Mouse (Mus musculus) lung, postnatal 0 days (tissue): ENCODE measurements at regions not wholly inside any gene's neighbourhood (a gene's known extent, or its start where the extent isn't known, plus 50 kb on each side); places are given as distances from the start of the nearest gene placed in this dataset.

Source experiments
- ATAC-seq: fragments of 200-750 bp; cut with Nextera tagmentation; 2 replicates; pipeline ENCODE4 v1.8.0; 2017; ENCODE audit warnings: moderate library complexity
- DNase-seq: peaks from one replicate; pipeline ENCODE4 v3.0.0-alpha.2; 2016; ENCODE audit warnings: low spot score
- H3K27ac ChIP-seq: fragments of 300-500 bp; sonication (generic); 2 replicates; pipeline ENCODE4 v1.5.1; 2014; ENCODE audit warnings: antibody characterized with exemption, mild to moderate bottlenecking, low read length, mixed read lengths
- H3K27me3 ChIP-seq: fragments of 300-500 bp; sonication (generic); replicated peaks from 2 replicates; pipeline ENCODE4 v1.6.1; 2014; ENCODE audit warnings: low read length, mixed read lengths; ENCODE audit not compliant: insufficient read depth
- H3K36me3 ChIP-seq: fragments of 300-500 bp; sonication (generic); 2 replicates; pipeline ENCODE4 v1.6.1; 2014; ENCODE audit warnings: low read length, mixed read lengths; ENCODE audit not compliant: insufficient read depth
- H3K4me1 ChIP-seq: fragments of 300-500 bp; sonication (generic); 2 replicates; pipeline ENCODE4 v1.6.1; 2014; ENCODE audit warnings: antibody characterized with exemption, low read depth, low read length, mixed read lengths; ENCODE audit not compliant: insufficient read depth
- H3K4me2 ChIP-seq: fragments of 300-500 bp; sonication (generic); replicated peaks from 2 replicates; pipeline ENCODE4 v1.6.1; 2014; ENCODE audit warnings: low read depth, mild to moderate bottlenecking, low read length, moderate library complexity, mixed read lengths
- H3K4me3 ChIP-seq: fragments of 300-500 bp; sonication (generic); 2 replicates; pipeline ENCODE4 v1.5.1; 2014; ENCODE audit warnings: low read depth, low read length
- H3K9ac ChIP-seq: fragments of 300-500 bp; sonication (generic); replicated peaks from 2 replicates; pipeline ENCODE4 v1.6.1; 2014; ENCODE audit warnings: low read depth, mild to moderate bottlenecking
- H3K9me3 ChIP-seq: fragments of 300-500 bp; sonication (generic); 2 replicates; pipeline ENCODE4 v1.6.1; 2016; ENCODE audit warnings: low read length, mixed read lengths
- CTCF ChIP-seq: IDR thresholded peaks from 2 replicates; pipeline ENCODE4 v1.5.1; 2016; ENCODE audit warnings: antibody characterized with exemption, mild to moderate bottlenecking
- EP300 ChIP-seq: IDR thresholded peaks from 2 replicates; pipeline ENCODE4 v1.6.1; 2016; ENCODE audit warnings: antibody characterized with exemption, mild to moderate bottlenecking, control low read depth
- WGBS: fragments of 180-500 bp; shearing (Covaris S2); extraction: QIAGEN DNeasy Blood & Tissue Kit; methylation state at CpG from one replicate; pipeline ENCODE4 v1.1.7; 2014; 5-methylcytosine and 5-hydroxymethylcytosine counted together

DNA sequence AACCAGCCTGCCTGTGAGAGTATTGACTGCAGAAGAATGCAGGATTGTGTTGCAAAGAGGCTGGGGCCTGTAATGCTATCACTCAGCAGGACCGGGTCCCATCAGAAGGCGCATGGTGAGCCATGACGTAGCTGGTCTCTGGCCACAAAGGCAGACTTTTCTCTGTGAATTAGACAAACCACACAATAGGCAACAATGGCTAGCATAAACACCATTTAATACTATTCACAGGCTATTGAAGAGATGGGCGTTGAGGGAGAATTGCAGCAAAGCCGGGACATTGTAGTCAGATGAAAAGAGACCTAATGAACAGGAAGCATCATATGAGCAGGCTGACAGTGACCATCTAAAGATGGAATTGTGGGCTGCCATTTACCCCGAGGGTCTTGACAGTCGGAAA is 149.4 kb downstream of the Gm9376 start:
- H3K27ac ChIP-seq: no peak overlapping the region
- H3K27me3 ChIP-seq: peaks cover under 1% of the 10 kb centered on the region
- DNase-seq (no peak), ATAC-seq (no peak)
- no peak for TF ChIP-seq EP300
- no peak overlapping the region for H3K4me2 ChIP-seq
- no peaks in the 10 kb centered on the region for H3K36me3 ChIP-seq
- 52% methylated on average over 7 of the region's 7 CpGs for WGBS
- H3K9me3 ChIP-seq: peaks cover 6% of the 10 kb centered on the region; the same call in 1 of the 2 replicates
- H3K4me3 ChIP-seq: no peak overlapping the region
- H3K9ac ChIP-seq: no peak overlapping the region
- no peaks in the 10 kb centered on the region for H3K4me1 ChIP-seq

DNA sequence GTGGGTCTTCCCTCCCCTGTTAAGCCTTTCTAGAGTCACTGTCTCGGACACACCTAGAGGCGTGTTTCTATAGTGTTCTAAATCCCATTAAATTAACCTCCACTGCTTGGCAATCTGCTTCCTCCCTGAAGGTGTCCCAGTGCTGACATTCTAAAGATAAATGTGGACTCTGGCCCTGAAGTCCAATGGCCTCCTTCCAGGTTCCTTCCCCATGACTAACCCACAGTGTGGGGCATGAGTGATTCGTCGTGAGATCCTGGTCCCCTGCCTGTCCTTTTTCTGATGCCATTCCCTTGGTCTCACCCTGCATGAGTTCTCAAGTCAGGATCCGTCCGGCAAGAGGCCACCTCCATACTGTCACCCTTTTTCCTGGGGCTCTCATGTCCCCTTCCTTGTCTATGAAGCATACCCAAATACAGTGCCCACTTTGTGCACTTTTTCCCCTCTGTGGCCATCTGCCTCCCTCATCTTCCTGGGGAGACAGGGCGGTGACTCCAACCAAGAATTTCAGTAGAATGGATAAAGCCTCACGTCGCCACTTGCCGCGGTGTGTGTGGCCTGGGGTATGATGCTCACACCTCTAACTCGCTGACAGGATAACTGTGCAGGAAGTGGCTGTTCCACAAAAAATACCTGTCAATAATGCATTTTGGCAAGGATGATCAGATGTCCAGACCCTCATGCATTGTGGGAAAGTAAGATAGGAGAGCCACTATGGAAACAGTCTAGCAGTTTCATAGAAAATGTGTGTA is 152.9 kb downstream of the Gm9376 start:
- DNase-seq: no peak

DNA sequence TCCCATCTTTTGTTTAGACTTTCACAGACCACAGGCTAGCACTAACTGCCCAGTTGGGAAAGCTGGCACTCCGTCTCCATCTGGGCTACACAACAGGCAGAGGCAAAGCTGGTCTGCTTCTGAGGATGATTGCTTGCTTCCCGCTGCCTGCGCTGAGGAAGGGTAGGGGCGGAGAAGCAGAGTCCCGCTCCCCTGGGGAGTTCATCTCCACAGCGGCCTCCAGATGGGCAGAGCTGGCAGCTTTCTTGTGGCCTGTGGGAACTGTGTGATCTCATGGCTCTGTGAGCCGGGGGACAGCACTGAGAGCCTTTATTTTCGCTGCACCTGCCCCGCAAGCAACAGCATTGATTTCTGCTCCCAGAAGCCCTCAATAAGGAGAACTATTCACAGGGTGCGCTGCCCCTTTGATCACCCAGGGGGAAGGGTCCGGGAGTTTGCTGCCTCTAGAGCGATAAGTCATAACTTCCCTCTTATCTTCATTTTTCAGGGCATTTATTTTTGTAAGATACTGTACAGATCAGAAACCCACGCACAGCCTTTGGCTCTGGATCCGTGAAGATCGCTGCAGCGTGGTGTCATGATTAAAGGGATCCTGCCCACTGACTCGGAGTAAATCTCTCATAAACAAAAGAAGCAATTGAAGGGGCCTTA is 155.7 kb downstream of the Gm9376 start:
- DNase-seq (no peak), ATAC-seq (no peak)
- Histone ChIP-seq H3K27me3 (peaks cover 10% of the 10 kb centered on the region; the same call in 1 of the 2 replicates), H3K27ac (no peak overlapping the region), H3K4me3 (no peak overlapping the region), H3K9ac (no peak overlapping the region), H3K36me3 (no peaks in the 10 kb centered on the region), H3K4me1 (no peaks in the 10 kb centered on the region), H3K4me2 (no peak overlapping the region), H3K9me3 (peaks cover 6% of the 10 kb centered on the region; the same call in 1 of the 2 replicates)
- TF ChIP-seq CTCF (no peak), EP300 (no peak)
- WGBS: 12% methylated on average over 17 of the region's 17 CpGs

More for the DNA sequence above, 152.9 kb downstream of the Gm9376 start:
- Histone ChIP-seq H3K4me1 (no peaks in the 10 kb centered on the region), H3K4me2 (no peak overlapping the region), H3K4me3 (no peak overlapping the region), H3K36me3 (no peaks in the 10 kb centered on the region), H3K9me3 (peaks cover 6% of the 10 kb centered on the region; the same call in 1 of the 2 replicates), H3K9ac (no peak overlapping the region), H3K27ac (no peak overlapping the region), H3K27me3 (peaks cover 10% of the 10 kb centered on the region; the same call in 1 of the 2 replicates)
- no peak for ATAC-seq
- 89% methylated on average over 12 of the region's 12 CpGs for WGBS
- TF ChIP-seq CTCF: no peak
- no peak for TF ChIP-seq EP300

DNA sequence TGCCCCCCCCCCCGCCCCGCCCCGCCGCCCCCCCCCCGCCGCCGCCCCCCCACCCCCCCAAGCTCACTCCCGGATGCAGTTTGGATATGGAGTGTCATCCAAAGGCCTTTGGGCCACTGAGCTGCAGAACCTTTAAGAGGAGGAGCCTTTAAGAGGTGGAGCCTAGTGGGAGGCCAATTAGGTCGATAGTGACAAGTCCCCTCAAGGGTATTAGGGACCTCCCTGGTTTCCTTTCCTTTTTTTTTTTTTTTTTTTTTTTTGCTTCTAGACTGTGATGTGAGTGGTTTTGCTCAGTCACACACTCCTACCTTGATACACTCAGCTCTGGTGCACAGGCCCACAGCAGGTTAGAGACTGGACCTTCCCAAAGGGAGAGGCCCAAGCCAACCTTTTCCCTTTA is 156.5 kb downstream of the Gm9376 start:
- Histone ChIP-seq H3K4me3 (no peak overlapping the region), H3K36me3 (no peaks in the 10 kb centered on the region), H3K27me3 (peaks cover 10% of the 10 kb centered on the region; the same call in 1 of the 2 replicates), H3K9me3 (peaks cover 6% of the 10 kb centered on the region; the same call in 1 of the 2 replicates), H3K27ac (no peak overlapping the region), H3K9ac (no peak overlapping the region), H3K4me1 (no peaks in the 10 kb centered on the region), H3K4me2 (no peak overlapping the region)
- DNase-seq: no peak
- WGBS: 0% methylated on average over 1 of the region's 9 CpGs
- no peak for TF ChIP-seq CTCF
- TF ChIP-seq EP300: no peak
- ATAC-seq: no peak

DNA sequence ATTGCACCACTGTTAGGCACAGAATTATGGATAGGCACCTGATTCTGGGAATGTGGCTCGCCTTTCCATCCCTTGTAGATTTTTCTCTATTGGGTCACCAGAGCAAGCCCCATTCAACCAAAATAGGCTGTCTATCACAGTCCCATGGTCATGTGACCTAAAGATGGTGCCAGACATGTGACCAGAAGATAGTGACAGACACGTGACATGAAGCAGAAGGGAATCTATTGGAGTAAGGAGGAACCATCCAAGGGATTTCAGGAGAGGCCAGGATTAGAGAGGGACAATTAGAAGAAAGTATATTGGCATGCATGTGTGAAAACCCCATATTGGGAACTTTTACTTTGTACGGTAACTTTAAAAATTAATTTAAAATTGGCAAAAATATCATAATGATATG is 159.8 kb downstream of the Gm9376 start:
- no peaks in the 10 kb centered on the region for H3K36me3 ChIP-seq
- 0 out of 2 replicates have a peak, but pooled peaks cover 6% of the 10 kb centered on the region for H3K27me3 ChIP-seq
- H3K9me3 ChIP-seq: no peaks in the 10 kb centered on the region
- H3K4me1 ChIP-seq: no peaks in the 10 kb centered on the region
- no peak overlapping the region for H3K27ac ChIP-seq
- H3K9ac ChIP-seq: no peak overlapping the region
- no peak for ATAC-seq
- WGBS: 74% methylated on average over 3 of the region's 3 CpGs
- no peak for TF ChIP-seq CTCF
- TF ChIP-seq EP300: no peak
- no peak for DNase-seq
- H3K4me2 ChIP-seq: no peak overlapping the region
- H3K4me3 ChIP-seq: no peak overlapping the region

DNA sequence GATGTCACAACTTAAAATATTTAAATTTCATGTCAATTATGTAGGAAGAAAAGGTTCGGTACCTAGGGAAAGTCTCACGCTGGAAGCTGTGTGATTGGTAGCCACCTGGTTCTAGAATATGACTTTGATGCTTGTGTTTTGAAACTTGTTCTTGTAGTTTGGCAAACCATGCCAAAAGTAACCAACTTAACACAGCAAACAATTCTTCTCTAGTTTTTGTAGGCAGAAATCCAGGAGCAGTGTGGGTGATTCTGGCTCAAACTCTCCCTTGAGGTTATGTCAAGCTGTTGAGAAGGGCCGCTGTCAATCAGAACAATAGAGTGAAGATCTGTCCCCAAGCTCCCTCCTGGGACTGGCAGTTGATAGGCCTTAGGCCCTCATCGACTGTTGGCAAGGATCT is 163.5 kb downstream of the Gm9376 start:
- WGBS: 96% methylated on average over 4 of the region's 4 CpGs
- no peak overlapping the region for H3K27ac ChIP-seq

More for the DNA sequence above, 163.5 kb downstream of the Gm9376 start:
- Histone ChIP-seq H3K9ac (no peak overlapping the region), H3K9me3 (no peaks in the 10 kb centered on the region), H3K27me3 (peaks cover 18% of the 10 kb centered on the region), H3K4me2 (no peak overlapping the region), H3K4me1 (no peaks in the 10 kb centered on the region), H3K36me3 (no peaks in the 10 kb centered on the region), H3K4me3 (no peak overlapping the region)
- ATAC-seq: no peak
- no peak for DNase-seq
- TF ChIP-seq CTCF: no peak
- no peak for TF ChIP-seq EP300
